Mouse (Mus musculus) stomach, embryonic 14.5 days (tissue): ENCODE measurements at regions not wholly inside any gene's neighbourhood (a gene's known extent, or its start where the extent isn't known, plus 50 kb on each side); places are given as distances from the start of the nearest gene placed in this dataset.

Experiments
- ATAC-seq: fragments of 200-750 bp; cut with Nextera tagmentation; 2 replicates; pipeline ENCODE4 v1.8.0; 2017; ENCODE audit warnings: low read depth, moderate TSS enrichment; ENCODE audit not compliant: insufficient number of reproducible peaks, insufficient read depth, low FRiP score
- H3K27ac ChIP-seq: fragments of 300-500 bp; sonication (generic); 2 replicates; pipeline ENCODE4 v1.5.1; 2014; ENCODE audit warnings: mild to moderate bottlenecking, low read length, moderate library complexity, mixed read lengths
- H3K27me3 ChIP-seq: fragments of 300-500 bp; sonication (generic); 2 replicates; pipeline ENCODE4 v1.6.1; 2014; ENCODE audit warnings: low read length, control low read depth, mixed read lengths; ENCODE audit not compliant: control insufficient read depth, insufficient read depth
- H3K36me3 ChIP-seq: fragments of 300-500 bp; sonication (generic); 2 replicates; pipeline ENCODE4 v1.6.1; 2014; ENCODE audit warnings: mild to moderate bottlenecking, control low read depth, low read length, moderate library complexity, mixed read lengths; ENCODE audit not compliant: control insufficient read depth, insufficient read depth
- H3K4me1 ChIP-seq: fragments of 300-500 bp; sonication (generic); 2 replicates; pipeline ENCODE4 v1.6.1; 2014; ENCODE audit warnings: low read length, control low read depth, mixed read lengths; ENCODE audit not compliant: control insufficient read depth, insufficient read depth
- H3K4me2 ChIP-seq: fragments of 300-500 bp; sonication (generic); replicated peaks from 2 replicates; pipeline ENCODE4 v1.6.1; 2014; ENCODE audit warnings: low read depth, low read length, control low read depth
- H3K4me3 ChIP-seq: fragments of 300-500 bp; sonication (generic); 2 replicates; pipeline ENCODE4 v1.5.1; 2014; ENCODE audit warnings: low read depth, low read length, control low read depth
- H3K9ac ChIP-seq: fragments of 300-500 bp; sonication (generic); replicated peaks from 2 replicates; pipeline ENCODE4 v1.6.1; 2014; ENCODE audit warnings: low read depth, mild to moderate bottlenecking, control low read depth, low read length, moderate library complexity, mixed read lengths
- H3K9me3 ChIP-seq: fragments of 300-500 bp; sonication (generic); 2 replicates; pipeline ENCODE4 v1.6.1; 2016; ENCODE audit warnings: low read depth, low read length, control low read depth; ENCODE audit not compliant: control insufficient read depth
- WGBS: fragments of 180-500 bp; shearing (Covaris S2); extraction: QIAGEN DNeasy Blood & Tissue Kit; methylation state at CpG from one replicate; pipeline ENCODE4 v1.1.7; 2014; 5-methylcytosine and 5-hydroxymethylcytosine counted together

GRCm38 (mm10) chr17:4179271-4179670, 483.2 kb upstream of the Nox3 start:
- ATAC-seq: no peak
- Histone ChIP-seq H3K4me2 (no peak overlapping the region), H3K9ac (no peak overlapping the region), H3K27ac (no peak overlapping the region), H3K9me3 (no peaks in the 10 kb centered on the region), H3K4me1 (0 out of 2 replicates have a peak, but pooled peaks cover 3% of the 10 kb centered on the region), H3K4me3 (no peak overlapping the region), H3K27me3 (no peaks in the 10 kb centered on the region), H3K36me3 (no peaks in the 10 kb centered on the region)
- 47% methylated on average over 1 of the region's 1 CpGs for WGBS

- ATAC-seq: no peak
- no peaks in the 10 kb centered on the region for H3K9me3 ChIP-seq
- H3K9ac ChIP-seq: no peak overlapping the region
- H3K4me2 ChIP-seq: no peak overlapping the region
- H3K4me3 ChIP-seq: no peak overlapping the region
- H3K36me3 ChIP-seq: no peaks in the 10 kb centered on the region
- H3K27me3 ChIP-seq: no peaks in the 10 kb centered on the region
- H3K4me1 ChIP-seq: peaks cover 7% of the 10 kb centered on the region; the same call in 1 of the 2 replicates
- no peak overlapping the region for H3K27ac ChIP-seq
- 94% methylated on average over 1 of the region's 1 CpGs for WGBS
Measured at GRCm38 (mm10) chr17:4182106-4182505, 486.0 kb upstream of the Nox3 start.

- no peaks in the 10 kb centered on the region for H3K9me3 ChIP-seq
- ATAC-seq: no peak
- no peaks in the 10 kb centered on the region for H3K27me3 ChIP-seq
- H3K36me3 ChIP-seq: no peaks in the 10 kb centered on the region
- H3K4me1 ChIP-seq: peaks cover 4% of the 10 kb centered on the region; the same call in 1 of the 2 replicates
- no peak overlapping the region for H3K4me2 ChIP-seq
- WGBS: 62% methylated on average over 9 of the region's 9 CpGs
- no peak overlapping the region for H3K9ac ChIP-seq
- no peak overlapping the region for H3K4me3 ChIP-seq
- H3K27ac ChIP-seq: peak overlapping the region; percentile 62; the same call in 1 of the 2 replicates
Measured at GRCm38 (mm10) chr17:4186802-4187201, 490.7 kb upstream of the Nox3 start.

GRCm38 (mm10) chr17:4187606-4188005, 491.5 kb upstream of the Nox3 start:
- H3K9ac ChIP-seq: no peak overlapping the region
- no peak overlapping the region for H3K27ac ChIP-seq
- peaks cover 4% of the 10 kb centered on the region; the same call in 1 of the 2 replicates for H3K4me1 ChIP-seq
- no peaks in the 10 kb centered on the region for H3K36me3 ChIP-seq
- ATAC-seq: no peak
- H3K27me3 ChIP-seq: no peaks in the 10 kb centered on the region
- no peak overlapping the region for H3K4me3 ChIP-seq
- WGBS: 89% methylated on average over 4 of the region's 4 CpGs
- no peak overlapping the region for H3K4me2 ChIP-seq
- H3K9me3 ChIP-seq: no peaks in the 10 kb centered on the region

GRCm38 (mm10) chr17:4196793-4197448, 500.9 kb upstream of the Nox3 start:
- peaks cover 12% of the 10 kb centered on the region for H3K4me1 ChIP-seq
- ATAC-seq: peak; percentile 87
- 48% methylated on average over 8 of the region's 8 CpGs for WGBS
- H3K27ac ChIP-seq: peak overlapping the region; percentile 30; the same call in 1 of the 2 replicates
- H3K27me3 ChIP-seq: no peaks in the 10 kb centered on the region
- H3K4me2 ChIP-seq: no peak overlapping the region
- H3K36me3 ChIP-seq: no peaks in the 10 kb centered on the region
- no peaks in the 10 kb centered on the region for H3K9me3 ChIP-seq
- H3K4me3 ChIP-seq: no peak overlapping the region
- no peak overlapping the region for H3K9ac ChIP-seq

- no peak overlapping the region for H3K27ac ChIP-seq
- no peak overlapping the region for H3K4me3 ChIP-seq
- H3K27me3 ChIP-seq: no peaks in the 10 kb centered on the region
- WGBS: 85% methylated on average over 3 of the region's 3 CpGs
- H3K9ac ChIP-seq: no peak overlapping the region
- H3K36me3 ChIP-seq: no peaks in the 10 kb centered on the region
- peaks cover 12% of the 10 kb centered on the region for H3K4me1 ChIP-seq
- H3K9me3 ChIP-seq: no peaks in the 10 kb centered on the region
- ATAC-seq: no peak
- H3K4me2 ChIP-seq: no peak overlapping the region
Measured at GRCm38 (mm10) chr17:4198001-4198400, 501.9 kb upstream of the Nox3 start.

GRCm38 (mm10) chr17:4199698-4200153, 503.7 kb upstream of the Nox3 start:
- Histone ChIP-seq H3K9ac (no peak overlapping the region), H3K4me1 (peaks cover 12% of the 10 kb centered on the region), H3K4me3 (no peak overlapping the region), H3K27me3 (no peaks in the 10 kb centered on the region), H3K9me3 (no peaks in the 10 kb centered on the region), H3K4me2 (no peak overlapping the region), H3K27ac (peak overlapping the region; percentile 79; the same call in 1 of the 2 replicates), H3K36me3 (no peaks in the 10 kb centered on the region)
- WGBS: 35% methylated on average over 2 of the region's 2 CpGs
- ATAC-seq: peak; percentile 82; the same call in 1 of the 2 replicates

GRCm38 (mm10) chr17:4201300-4201699, 505.2 kb upstream of the Nox3 start:
- no peak overlapping the region for H3K27ac ChIP-seq
- H3K4me2 ChIP-seq: no peak overlapping the region
- H3K4me3 ChIP-seq: no peak overlapping the region
- 93% methylated on average over 4 of the region's 4 CpGs for WGBS
- H3K9ac ChIP-seq: no peak overlapping the region
- peaks cover 12% of the 10 kb centered on the region for H3K4me1 ChIP-seq
- H3K9me3 ChIP-seq: no peaks in the 10 kb centered on the region
- H3K36me3 ChIP-seq: no peaks in the 10 kb centered on the region
- ATAC-seq: no peak
- H3K27me3 ChIP-seq: no peaks in the 10 kb centered on the region
